Mouse (Mus musculus) retina, postnatal 7 days (tissue): ENCODE measurements around the gene Pdcd6.

ENCODE experiments used
- DNase-seq: peaks from one replicate; pipeline ENCODE4 v3.0.0-alpha.2; 2012; ENCODE audit warnings: low read depth, low spot score

The Pdcd6 gene

DNA sequence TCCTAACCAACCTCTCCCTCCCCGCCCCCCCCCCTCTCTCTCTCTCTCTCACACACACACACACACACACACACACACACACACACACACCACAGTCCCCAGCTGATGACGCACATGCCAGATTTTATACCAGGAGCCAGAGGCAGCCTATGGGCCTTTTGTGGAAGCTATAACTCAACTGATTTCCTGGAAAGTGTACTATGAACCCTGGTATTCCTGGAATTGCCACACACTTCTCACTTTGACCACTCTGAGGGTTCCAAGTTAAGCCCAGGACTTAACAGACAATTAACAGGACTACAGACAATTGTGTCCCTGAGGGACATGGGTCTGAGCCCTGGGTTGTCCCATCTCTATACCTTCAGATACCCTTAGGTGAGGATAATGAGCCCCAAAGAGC lies 35.1 kb downstream of the Pdcd6 start:
- DNase-seq, result no peak

DNA sequence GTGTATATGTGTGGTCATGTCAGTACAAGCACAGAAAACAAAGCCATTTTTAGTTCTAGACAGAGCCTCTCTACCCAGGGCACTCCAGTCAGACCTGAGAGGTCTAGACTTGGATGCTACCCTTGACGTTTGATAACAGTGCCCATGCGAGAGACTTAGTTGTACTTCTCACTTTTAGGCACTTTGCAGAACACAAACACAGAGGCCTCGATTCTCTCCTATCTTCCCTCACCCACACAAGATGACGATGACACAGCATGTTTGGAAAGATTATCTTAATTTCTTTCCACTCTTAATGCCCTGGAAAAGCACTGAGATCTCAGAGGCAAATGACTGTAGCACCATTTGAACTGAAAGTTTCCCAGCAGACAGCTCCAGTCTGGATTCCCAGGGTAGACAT lies 41.7 kb downstream of the Pdcd6 start:
- no peak for DNase-seq

DNA sequence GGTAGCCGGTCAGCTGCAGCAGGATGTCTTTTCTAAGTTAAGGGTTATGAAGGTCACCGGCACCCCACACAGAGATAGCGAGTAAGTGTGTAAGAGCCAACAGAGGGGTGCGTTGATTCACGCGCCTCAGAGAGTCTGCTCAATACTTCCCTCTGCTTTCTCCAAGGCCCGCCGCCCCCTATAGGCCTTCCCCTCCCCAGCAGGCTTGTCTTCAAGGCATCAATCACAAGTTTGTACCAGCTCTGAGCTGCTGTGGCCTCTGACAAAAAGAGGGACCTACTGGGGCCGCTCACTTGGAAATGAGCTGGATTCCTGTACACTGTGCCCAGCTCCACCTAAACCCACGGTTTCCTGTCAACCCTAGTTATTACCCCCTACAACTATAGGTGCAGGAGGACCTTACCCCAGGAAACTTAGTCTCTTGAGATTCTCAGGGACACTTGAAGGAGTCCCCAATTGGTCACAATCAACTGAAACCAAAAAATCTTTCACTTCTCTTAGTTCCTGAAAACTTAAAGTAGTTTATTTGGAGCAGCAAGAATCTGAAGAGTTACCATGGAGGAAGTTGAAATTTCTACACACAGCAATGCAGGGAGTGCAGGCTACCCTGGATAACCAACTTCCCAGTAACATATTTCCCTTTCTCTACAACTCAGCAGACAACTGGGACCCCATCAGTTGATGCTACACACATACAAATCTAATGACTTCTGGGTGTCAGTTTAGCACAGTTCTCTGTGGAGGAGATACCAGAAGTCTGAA lies 57.0 kb downstream of the Pdcd6 start:
- DNase-seq, result no peak

DNA sequence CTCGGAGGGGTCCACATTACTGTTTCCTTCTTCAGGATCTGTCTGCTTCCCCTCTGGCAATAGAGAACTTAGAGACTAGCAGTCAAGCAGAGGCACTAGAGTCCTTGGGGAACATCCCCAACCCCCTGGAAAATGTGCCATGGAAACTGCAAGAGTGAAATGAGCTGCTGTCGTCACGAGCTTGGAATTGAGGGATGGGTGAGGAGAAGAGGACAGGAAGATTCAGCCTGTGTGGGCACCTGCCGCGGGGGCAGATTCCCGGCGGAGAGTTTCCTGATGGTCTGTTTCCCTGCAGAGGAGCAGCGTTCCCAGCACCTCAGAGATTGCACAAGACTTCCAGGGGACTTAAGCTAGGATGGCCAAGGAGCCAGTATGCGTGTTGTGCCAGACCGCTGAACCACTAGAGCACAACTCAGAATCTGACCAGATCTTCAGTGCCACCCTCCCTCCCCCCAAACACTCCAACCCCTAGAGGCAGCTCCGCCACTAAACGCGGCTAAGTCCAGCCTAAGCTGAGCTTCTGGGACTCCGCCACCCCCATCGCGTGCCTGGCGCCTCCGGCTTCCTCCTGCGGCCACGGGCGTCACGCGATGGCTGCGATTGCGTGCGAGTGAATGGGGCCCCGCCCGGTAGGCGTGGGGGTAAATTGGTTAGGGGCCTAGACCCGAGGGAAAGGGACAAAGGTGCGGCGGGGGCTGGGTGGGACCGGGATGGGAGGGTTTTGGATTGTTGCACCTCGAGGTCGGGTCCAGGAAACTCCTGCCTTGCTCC lies 57.7 kb downstream of the Pdcd6 start:
- DNase-seq, result no peak
